Mouse (Mus musculus): ENCODE measurements around the gene Gtf2ird1. TPM values are rescaled to one million over a fixed set of nuclear protein-coding genes. Genes with fewer than 3 reads are reported as not detected.

Gene Gtf2ird1
- total and polyA plus RNA-seq, 3 experiments: 12.8 to 39.0 (median 13.1) TPM

- peaks cover 6 to 19% of the 10 kb centered on the region in 2 experiments; a peak in 3 of 4 replicates for H3K4me1 ChIP-seq (ENCODE audit: control insufficient read depth in 1 of 2, insufficient read depth in 2 of 2)
- no peaks in the 10 kb centered on the region for H3K9me3 ChIP-seq (replicated peaks; ENCODE audit: low read length)
- peaks cover 2% of the 10 kb centered on the region for H3K27me3 ChIP-seq (replicated peaks)
- peak overlapping the region; percentile 42 for H3K4me2 ChIP-seq (ENCODE audit: insufficient read depth, low read depth, poor library complexity, severe bottlenecking)
- H3K27ac ChIP-seq (ENCODE audit: insufficient read depth, low read depth): no peak overlapping the region
- dilution Hi-C loops (cut with MboI; ENCODE audit: extremely low pct_ligation_motif_present, extremely low pct_unique_long_range_greater_than_20kb, low sequenced_read_pairs) (no loop called here), in situ Hi-C loops (cut with MboI; ENCODE audit: low pct_ligation_motif_present, low pct_unique_long_range_greater_than_20kb, low sequenced_read_pairs) (no loop called here)
- H3K36me3 ChIP-seq (replicated peaks in 1 of 2; ENCODE audit: control insufficient read depth in 1 of 2, insufficient read depth in 1 of 2, low read length in 1 of 2): peaks cover 0 to 7% of the 10 kb centered on the region in 2 experiments
- DNase-seq (ENCODE audit: extremely low read depth): no peak
- peak overlapping the region; percentile 77; the same call in 1 of the 2 replicates for H3K9ac ChIP-seq (ENCODE audit: insufficient read depth, low read depth)
- TF ChIP-seq CHD2 (IDR thresholded peaks at IDR 0.05; ENCODE audit: low read length): peak; percentile 54; the same call in 1 of the 2 replicates
- TF ChIP-seq PAX5 (IDR thresholded peaks at IDR 0.05; ENCODE audit: low read length): no peak
- peaks cover 23% of the 10 kb centered on the region for H3K79me2 ChIP-seq (replicated peaks; ENCODE audit: control insufficient read depth, extremely low read depth, insufficient read depth, poor library complexity, severe bottlenecking)
- peak overlapping the region in 2 of 3 experiments; percentile 78 to 81 for H3K4me3 ChIP-seq (replicated peaks in 1 of 3; ENCODE audit: low read depth in 2 of 3, low read length in 2 of 3, poor library complexity in 1 of 3)
These were observed 140.7 kb downstream of the Gtf2ird1 start for GRCm38 (mm10) chr5:134315623-134316350.

- H3K27ac ChIP-seq (ENCODE audit: insufficient read depth, low read depth): peak within 1 kb of the TSS; percentile 72
- no peaks in the 10 kb centered on the region for H3K9me3 ChIP-seq (replicated peaks; ENCODE audit: low read length)
- peak within 1 kb of the TSS; percentile 42 for H3K4me2 ChIP-seq (ENCODE audit: insufficient read depth, low read depth, poor library complexity, severe bottlenecking)
- TF ChIP-seq ZMIZ1 (IDR thresholded peaks at IDR 0.05; ENCODE audit: low read depth, low read length) (0 out of 2 replicates have a peak, but pooled peaks have one; percentile 52), POLR2A (IDR thresholded peaks at IDR 0.05; ENCODE audit: low read depth, low read length) (peak; percentile 70), UBTF (IDR thresholded peaks at IDR 0.05; ENCODE audit: low read depth, low read length) (peak; percentile 86; the same call in 1 of the 2 replicates), NRF1 (IDR thresholded peaks at IDR 0.05; ENCODE audit: low read depth, low read length) (peak; percentile 87), ZNF384 (IDR thresholded peaks at IDR 0.05; ENCODE audit: low read depth, low read length) (peak; percentile 99), USF1 (IDR thresholded peaks at IDR 0.05; ENCODE audit: low read depth, low read length) (no peak), MAX (IDR thresholded peaks at IDR 0.05; ENCODE audit: low read length) (no peak; the same call in 1 of the 2 replicates), BHLHE40 (IDR thresholded peaks at IDR 0.05; ENCODE audit: low read depth, low read length) (no peak), KAT2A (IDR thresholded peaks at IDR 0.05; ENCODE audit: insufficient replicate concordance, low read length) (peak; percentile 85; the same call in 1 of the 2 replicates), POLR2AphosphoS2 (IDR thresholded peaks at IDR 0.05; ENCODE audit: low read depth, low read length) (no peak), TBP (conservative IDR thresholded peaks at IDR 0.05; ENCODE audit: low read depth, low read length) (0 out of 2 replicates have a peak, but pooled peaks have one; percentile 17), JUN (IDR thresholded peaks at IDR 0.05; ENCODE audit: insufficient read depth, low read depth, low read length) (no peak), ZKSCAN1 (IDR thresholded peaks at IDR 0.05; ENCODE audit: borderline replicate concordance, low read depth, low read length) (no peak), TCF12 (IDR thresholded peaks at IDR 0.05; ENCODE audit: low read depth, low read length) (peak; percentile 74), IRF4 (IDR thresholded peaks at IDR 0.05; ENCODE audit: low read depth, low read length) (no peak), MXI1 (IDR thresholded peaks at IDR 0.05; ENCODE audit: low read depth, low read length) (peak; percentile 17; the same call in 1 of the 2 replicates), ZC3H11A (IDR thresholded peaks at IDR 0.05; ENCODE audit: low read depth, low read length) (no peak), NELFE (IDR thresholded peaks at IDR 0.05; ENCODE audit: low read depth, low read length) (peak; percentile 50; the same call in 1 of the 2 replicates), PAX5 (IDR thresholded peaks at IDR 0.05; ENCODE audit: low read length) (no peak), E2F4 (IDR thresholded peaks at IDR 0.05; ENCODE audit: insufficient replicate concordance, low read depth, low read length) (no peak), USF2 (conservative IDR thresholded peaks at IDR 0.05; ENCODE audit: low read depth, low read length) (no peak), GABPA (IDR thresholded peaks at IDR 0.05; ENCODE audit: insufficient replicate concordance, low read depth, low read length) (peak; percentile 21; the same call in 1 of the 2 replicates), HCFC1 (IDR thresholded peaks at IDR 0.05; ENCODE audit: low read depth, low read length) (peak; percentile 96), MAZ (IDR thresholded peaks at IDR 0.05; ENCODE audit: low read depth, low read length) (no peak; the same call in 1 of the 2 replicates), CHD2 (IDR thresholded peaks at IDR 0.05; ENCODE audit: low read length) (peak; percentile 70)
- H3K4me3 ChIP-seq (replicated peaks in 1 of 3; ENCODE audit: low read depth in 2 of 3, low read length in 2 of 3, poor library complexity in 1 of 3): peak within 1 kb of the TSS; percentile 78 to 81 (median 81)
- H3K4me1 ChIP-seq (ENCODE audit: control insufficient read depth in 1 of 2, insufficient read depth in 2 of 2): peaks cover 6 to 27% of the 10 kb centered on the region in 2 experiments; a peak in 3 of 4 replicates
- peaks cover 29% of the 10 kb centered on the region for H3K79me2 ChIP-seq (replicated peaks; ENCODE audit: control insufficient read depth, extremely low read depth, insufficient read depth, poor library complexity, severe bottlenecking)
- DNase-seq (ENCODE audit: extremely low read depth): peak; percentile 93
- peaks cover 0 to 16% of the 10 kb centered on the region in 2 experiments for H3K36me3 ChIP-seq (replicated peaks in 1 of 2; ENCODE audit: control insufficient read depth in 1 of 2, insufficient read depth in 1 of 2, low read length in 1 of 2)
- in situ Hi-C loops (cut with MboI; ENCODE audit: low pct_ligation_motif_present, low pct_unique_long_range_greater_than_20kb, low sequenced_read_pairs): no loop called here
- dilution Hi-C loops (cut with MboI; ENCODE audit: extremely low pct_ligation_motif_present, extremely low pct_unique_long_range_greater_than_20kb, low sequenced_read_pairs): no loop called here
- peak within 1 kb of the TSS; percentile 77 for H3K9ac ChIP-seq (ENCODE audit: insufficient read depth, low read depth)
- peaks cover 2% of the 10 kb centered on the region for H3K27me3 ChIP-seq (replicated peaks)
These were observed 141.6 kb downstream of the Gtf2ird1 start, which contains the start of gene Gtf2i for GRCm38 (mm10) chr5:134314688-134315622. Gene Gtf2i, minus strand, starts transcription at chr5:134314760.

Data from CH12.LX (cell line).